Mouse (Mus musculus) lung, embryonic 15.5 days (tissue): ENCODE measurements around the gene Gm21936. TPM values are rescaled to one million over a fixed set of nuclear protein-coding genes. Genes with fewer than 3 reads are reported as not detected.
"Not testable (repeated sequence)": the region's sequence is repeated elsewhere in the genome, so short reads cannot be mapped to it uniquely, and the experiment has no call there.

Source experiments
- ATAC-seq: fragments of 200-750 bp; cut with Nextera tagmentation; 2 replicates; pipeline ENCODE4 v1.8.0; 2017; ENCODE audit warnings: moderate number of reproducible peaks, borderline replicate concordance; ENCODE audit not compliant: low FRiP score, low TSS enrichment; ENCODE audit errors: extremely low read depth
- H3K27ac ChIP-seq: fragments of 300-500 bp; sonication (generic); 2 replicates; pipeline ENCODE4 v1.5.1; 2015; ENCODE audit warnings: moderate library complexity, mild to moderate bottlenecking, inconsistent platforms
- H3K27me3 ChIP-seq: fragments of 300-500 bp; sonication (generic); 2 replicates; pipeline ENCODE4 v1.6.1; 2015; ENCODE audit warnings: inconsistent platforms
- H3K36me3 ChIP-seq: fragments of 300-500 bp; sonication (generic); 2 replicates; pipeline ENCODE4 v1.6.1; 2015; ENCODE audit warnings: inconsistent platforms
- H3K4me1 ChIP-seq: fragments of 300-500 bp; sonication (generic); 2 replicates; pipeline ENCODE4 v1.6.1; 2015; ENCODE audit warnings: inconsistent platforms
- H3K4me2 ChIP-seq: fragments of 300-500 bp; sonication (generic); 2 replicates; pipeline ENCODE4 v1.6.1; 2015; ENCODE audit warnings: inconsistent platforms, mild to moderate bottlenecking, moderate library complexity
- H3K4me3 ChIP-seq: fragments of 300-500 bp; sonication (generic); 2 replicates; pipeline ENCODE4 v1.5.1; 2015; ENCODE audit warnings: mild to moderate bottlenecking, inconsistent platforms
- H3K9ac ChIP-seq: fragments of 300-500 bp; sonication (generic); 2 replicates; pipeline ENCODE4 v1.6.1; 2015; ENCODE audit warnings: inconsistent platforms
- H3K9me3 ChIP-seq: fragments of 300-500 bp; sonication (generic); 2 replicates; pipeline ENCODE4 v1.6.1; 2016; ENCODE audit warnings: inconsistent platforms
- WGBS: fragments of 180-500 bp; shearing (Covaris S2); methylation state at CpG from one replicate; pipeline ENCODE4 v1.1.7; 2015; 5-methylcytosine and 5-hydroxymethylcytosine counted together
- polyA plus RNA-seq: library from polyadenylated mRNA; unstranded; fragments of >200 nt; fragmentation: Nextera tagmentation; extraction: Ambion mirVana; gene quantifications from 2 replicates; pipeline ENCODE4 v1.2.1, GENCODE M21; 2015

Gene Gm21936
- not detected in 2 replicates for polyA plus RNA-seq

DNA sequence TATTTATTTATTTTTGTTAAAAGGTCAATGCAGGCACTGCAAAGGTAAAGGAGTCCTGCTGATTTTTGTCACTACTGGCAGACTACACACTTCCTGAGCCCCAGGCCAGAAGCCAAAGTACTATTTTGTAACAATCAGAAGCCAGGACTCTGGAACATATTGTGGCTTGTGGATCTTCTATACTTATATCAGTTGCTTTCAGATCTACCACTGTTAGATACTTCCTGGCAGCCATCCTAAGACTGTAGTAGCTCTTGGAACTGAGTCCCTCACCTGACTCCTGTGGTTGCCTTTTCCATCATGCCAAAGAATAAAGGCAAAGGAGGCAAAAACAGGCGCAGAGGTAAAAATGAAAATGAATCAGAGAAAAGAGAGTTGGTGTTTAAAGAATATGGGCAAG, at the start of gene Gm21936:
Gm21936 (plus strand) TSS at position 301 of the 400 bp plus-strand sequence.
- H3K4me3 ChIP-seq, H3K36me3 ChIP-seq, H3K4me1 ChIP-seq, H3K9ac ChIP-seq, H3K9me3 ChIP-seq, H3K27me3 ChIP-seq, H3K4me2 ChIP-seq, ATAC-seq, H3K27ac ChIP-seq: not testable (repeated sequence)
- WGBS, result 86% methylated on average over 1 of the region's 1 CpGs

GRCm38 (mm10) chr12:87775655-87776054, 19.7 kb upstream of the Gm21936 start, which contains the start of gene Gm21319:
Gene Gm21319, minus strand, starts transcription at chr12:87775755.
- H3K4me3 ChIP-seq, H3K4me1 ChIP-seq, H3K9me3 ChIP-seq, H3K27ac ChIP-seq, H3K4me2 ChIP-seq, H3K9ac ChIP-seq, ATAC-seq, H3K36me3 ChIP-seq, H3K27me3 ChIP-seq: not testable (repeated sequence)
- WGBS, result 87% methylated on average over 4 of the region's 4 CpGs

GRCm38 (mm10) chr12:87797971-87798370, 2.7 kb downstream of the Gm21936 start:
- H3K4me1 ChIP-seq, H3K27ac ChIP-seq, ATAC-seq, H3K27me3 ChIP-seq, H3K36me3 ChIP-seq, H3K4me2 ChIP-seq, H3K9me3 ChIP-seq, H3K4me3 ChIP-seq, H3K9ac ChIP-seq: not testable (repeated sequence)
- WGBS, result 83% methylated on average over 5 of the region's 5 CpGs

- 80% methylated on average over 6 of the region's 6 CpGs for WGBS
- not testable (repeated sequence) for ATAC-seq, H3K36me3 ChIP-seq, H3K9ac ChIP-seq, H3K27ac ChIP-seq, H3K27me3 ChIP-seq, H3K9me3 ChIP-seq, H3K4me2 ChIP-seq, H3K4me1 ChIP-seq, H3K4me3 ChIP-seq
Observed at GRCm38 (mm10) chr12:87816277-87816676, 21.0 kb downstream of the Gm21936 start, which contains the start of gene BB287469. Gene BB287469, plus strand, starts transcription at chr12:87816577.

DNA sequence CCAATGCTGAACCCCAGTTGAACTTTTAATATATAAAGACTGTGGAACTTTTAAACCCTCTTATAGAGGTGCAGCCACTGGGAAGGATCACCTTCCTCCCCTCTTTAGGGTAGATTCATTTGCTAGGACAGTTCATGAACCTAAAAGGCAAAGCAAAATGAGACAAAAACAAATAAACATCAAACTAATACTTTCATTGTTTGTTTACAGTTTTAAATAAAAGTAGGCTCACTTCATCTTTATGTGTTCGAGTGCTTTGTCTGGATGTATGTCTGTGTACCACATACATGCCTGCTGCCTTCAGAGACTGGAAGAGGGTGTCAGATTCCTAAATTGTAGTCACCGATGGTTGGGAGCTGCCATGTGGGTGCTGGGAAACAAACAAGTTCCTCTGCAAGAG, 46.9 kb downstream of the Gm21936 start, which contains the start of gene Gm2001:
Gm2001 (minus strand) TSS at position 101 of the 400 bp plus-strand sequence.
- not testable (repeated sequence) for H3K36me3 ChIP-seq, H3K27me3 ChIP-seq, H3K4me1 ChIP-seq, H3K9me3 ChIP-seq, H3K9ac ChIP-seq, H3K4me3 ChIP-seq, ATAC-seq, H3K27ac ChIP-seq, H3K4me2 ChIP-seq
- 61% methylated on average over 2 of the region's 2 CpGs for WGBS

Other genes starting within 250 kb of the Gm21936 start
- not detected in 2 replicates for gene Oog1, start 192.8 kb upstream of the Gm21936 start, polyA plus RNA-seq
- gene Gm4027, start 176.6 kb upstream of the Gm21936 start, polyA plus RNA-seq, result not detected in 2 replicates
- gene Gm16381, start 150.9 kb upstream of the Gm21936 start, polyA plus RNA-seq, result not detected in 2 replicates
- not detected in 2 replicates for gene Gm21319, start 19.8 kb upstream of the Gm21936 start, polyA plus RNA-seq
- not detected in 2 replicates for gene BB287469, start 21.1 kb downstream of the Gm21936 start, polyA plus RNA-seq
- gene Gm2001, start 46.8 kb downstream of the Gm21936 start, polyA plus RNA-seq, result not detected in 2 replicates
- not detected in 2 replicates for gene Gm2016, start 78.6 kb downstream of the Gm21936 start, polyA plus RNA-seq
- gene Gm2022, start 99.9 kb downstream of the Gm21936 start, polyA plus RNA-seq, result not detected in 2 replicates
- gene Gm2035, start 124.3 kb downstream of the Gm21936 start, polyA plus RNA-seq, result not detected in 2 replicates
- gene Gm2042, start 158.6 kb downstream of the Gm21936 start, polyA plus RNA-seq, result not detected in 2 replicates
- gene Gm2075, start 216.3 kb downstream of the Gm21936 start, polyA plus RNA-seq, result not detected in 2 replicates
- gene Gm6803, start 223.3 kb downstream of the Gm21936 start, polyA plus RNA-seq, result not detected in 2 replicates
- gene Gm2056, start 231.5 kb downstream of the Gm21936 start, polyA plus RNA-seq, result not detected in 2 replicates